Mouse (Mus musculus): ENCODE data around the gene C8g.

C8g gene

DNA sequence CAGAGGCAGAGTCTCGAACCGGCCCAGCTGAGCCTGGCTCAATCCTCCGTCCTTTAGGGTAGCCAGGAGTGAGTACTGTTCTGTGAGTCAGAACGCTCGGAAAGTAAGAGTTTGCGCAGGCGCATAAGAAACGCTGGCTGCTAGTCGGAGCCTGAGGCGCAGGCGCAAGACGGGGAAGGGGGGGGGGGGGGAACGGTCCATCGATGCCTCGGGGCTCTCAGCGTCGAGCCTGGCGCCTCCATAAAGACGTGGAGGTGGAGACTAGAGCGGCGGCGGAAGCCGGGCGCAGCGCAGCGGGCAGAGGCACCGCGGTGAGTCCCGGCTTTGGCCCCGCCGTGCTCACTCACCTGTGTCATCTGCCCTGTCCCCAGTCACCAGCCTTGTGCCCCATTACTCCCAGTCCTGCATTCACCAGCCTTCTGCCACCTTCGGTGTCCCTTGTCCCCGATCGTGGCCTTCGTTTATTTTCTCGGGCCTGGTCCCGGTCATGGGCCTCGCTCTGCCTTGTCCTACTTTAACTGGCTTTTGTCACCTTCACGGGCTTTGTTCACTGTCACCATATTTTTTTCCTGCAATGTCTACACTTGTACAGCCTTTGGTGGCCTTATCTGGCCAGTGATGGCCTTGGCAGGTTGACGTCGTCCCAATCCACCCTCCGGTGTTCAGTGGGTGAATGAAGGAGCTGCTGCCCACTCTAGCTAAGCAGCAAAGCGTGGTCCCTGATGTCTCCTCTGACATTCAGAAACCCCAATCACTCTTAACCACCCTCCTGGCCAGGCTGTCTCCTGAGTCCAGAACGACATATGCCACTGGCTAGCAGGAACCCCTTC is 728 bp downstream of the C8g start, which contains the start of gene Fbxw5:
TSS of gene Fbxw5 (plus strand) at position 175 of the 830 bp plus-strand sequence.
- no peak for DNase-seq (ENCODE audit: extremely low read depth, low read depth, low spot score)

- DNase-seq (ENCODE audit: extremely low read depth, low read depth, low spot score) = no peak
Measured at GRCm38 (mm10) chr2:25500071-25500575, 1.4 kb downstream of the C8g start.

DNA sequence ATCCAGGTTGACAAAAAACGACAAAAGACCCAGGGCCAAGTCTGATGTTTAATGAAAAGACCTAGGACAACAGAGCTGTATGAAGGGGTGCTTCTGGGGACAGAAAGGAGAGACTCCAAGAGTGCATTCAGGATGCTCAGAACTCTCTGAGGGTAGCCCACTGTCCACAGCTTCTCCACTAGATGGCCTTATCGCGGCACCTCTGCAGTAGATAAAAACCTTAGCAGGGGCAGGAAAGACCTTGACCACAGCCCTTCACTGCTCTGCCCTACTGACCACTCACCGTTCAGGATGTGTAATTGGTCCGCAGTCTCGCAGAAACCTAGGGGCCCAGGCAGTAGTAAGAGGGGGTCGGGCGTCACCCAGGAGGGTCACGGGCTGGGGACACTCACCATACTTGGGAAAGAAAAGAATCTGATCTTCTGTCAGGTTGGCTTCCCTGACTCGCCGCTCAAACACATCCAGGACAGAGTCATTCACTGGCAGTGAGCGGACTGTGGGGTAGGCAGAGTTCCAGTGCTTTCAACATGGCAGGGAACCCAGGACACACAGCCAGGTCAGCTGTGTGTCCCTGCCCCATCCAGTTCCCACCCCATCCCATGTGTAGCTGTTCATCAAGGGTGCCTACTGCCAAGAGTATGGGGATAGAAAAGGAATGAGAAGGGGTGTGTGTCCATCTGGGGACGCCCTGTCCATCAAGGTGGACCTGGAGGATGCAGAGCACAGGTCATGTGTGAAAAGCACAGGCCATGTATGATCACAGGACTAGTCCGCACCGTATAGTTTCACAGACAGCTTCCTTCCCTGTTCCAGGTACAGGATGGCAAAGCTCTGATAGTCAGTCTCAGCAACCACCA is 2.7 kb downstream of the C8g start:
- DNase-seq (ENCODE audit: extremely low read depth, low read depth, low spot score) = no peak

DNA sequence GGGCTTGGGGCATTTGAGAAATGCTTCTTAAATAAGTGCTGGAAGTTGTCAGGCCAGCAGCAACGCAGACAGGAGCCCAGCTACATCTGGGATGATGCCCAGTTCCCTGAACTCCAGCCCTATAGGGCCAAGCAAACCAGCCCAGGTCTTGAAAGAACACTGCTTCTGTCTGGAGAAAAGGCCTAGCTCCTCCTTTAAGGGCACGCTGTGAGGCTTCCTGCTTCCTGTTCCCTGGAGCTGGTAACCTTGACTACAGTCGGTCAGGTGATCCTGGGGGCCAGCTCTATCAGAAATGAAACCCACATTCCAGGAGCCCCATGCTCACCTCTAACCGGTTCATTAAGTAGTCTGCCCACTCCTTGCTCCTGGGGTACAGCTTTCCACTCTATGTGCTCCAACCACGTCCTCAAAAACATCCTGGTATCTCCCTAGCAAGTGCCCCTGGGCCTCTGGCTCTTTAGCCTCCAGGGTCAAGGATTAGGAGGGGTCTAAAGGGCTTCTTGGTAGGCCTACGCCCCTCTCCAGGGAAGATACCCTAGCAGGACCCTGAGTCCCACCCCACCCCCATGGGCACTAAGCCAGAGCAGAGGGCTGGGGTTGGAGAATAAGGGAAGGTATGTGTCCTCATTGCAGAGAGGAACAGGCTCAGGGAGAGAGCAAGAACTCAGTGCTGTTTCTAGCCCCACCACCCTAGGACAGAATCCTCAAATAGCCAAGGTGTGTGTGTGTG is 3.5 kb downstream of the C8g start:
- no peak for DNase-seq (ENCODE audit: extremely low read depth, low read depth, low spot score)

GRCm38 (mm10) chr2:25496462-25496861 is 5.1 kb downstream of the C8g start:
- no peak for DNase-seq (ENCODE audit: extremely low read depth, low read depth, low spot score)

DNA sequence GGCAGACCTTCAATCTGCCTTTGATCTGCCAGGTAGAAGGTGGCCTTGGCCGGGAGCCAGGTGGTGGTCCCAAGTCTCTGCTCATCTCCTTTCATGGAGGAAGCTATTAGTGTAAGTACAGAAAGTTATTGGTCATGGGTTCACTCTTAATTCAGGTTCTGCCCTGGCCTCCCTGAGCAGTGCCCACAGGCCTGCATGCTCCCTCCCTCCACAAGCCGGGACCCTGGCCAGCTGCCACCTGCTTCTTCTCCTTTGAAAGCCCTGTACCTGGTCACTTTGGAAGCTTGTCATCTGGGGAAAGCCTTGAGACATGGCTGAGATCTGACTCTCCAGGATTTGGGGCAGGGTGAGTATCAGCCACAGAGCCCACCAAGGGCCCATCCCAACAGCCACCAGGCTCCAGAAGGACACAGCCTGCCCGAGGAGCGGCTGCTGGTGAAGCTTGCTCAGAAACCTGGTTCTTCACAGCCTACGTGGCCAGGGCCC is 8.0 kb downstream of the C8g start, which contains the start of gene Lcn12:
TSS of gene Lcn12 (minus strand) at position 436 of the 486 bp plus-strand sequence.
- DNase-seq (ENCODE audit: extremely low read depth, low read depth, low spot score) = no peak

DNA sequence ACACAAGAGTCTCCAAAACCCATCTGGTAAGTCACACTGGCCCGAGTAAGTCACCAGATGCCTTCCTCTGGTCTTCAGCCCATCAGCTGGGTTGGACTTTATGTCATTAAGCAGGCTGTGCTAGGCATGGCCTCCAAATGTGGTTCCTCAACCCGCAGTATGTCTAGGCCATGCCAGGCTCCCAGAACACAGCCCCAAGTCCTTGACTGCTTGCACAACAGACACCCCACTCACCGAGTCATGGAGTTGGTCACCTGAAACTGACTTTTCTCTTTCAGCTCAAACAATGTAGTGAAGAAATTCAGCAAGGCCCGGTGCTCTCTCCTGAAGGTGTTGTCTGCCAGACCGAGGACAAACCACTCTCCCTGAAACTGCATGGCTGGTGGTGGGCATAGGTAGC is 8.5 kb downstream of the C8g start:
- DNase-seq (ENCODE audit: extremely low read depth, low read depth, low spot score) = no peak

- no peak for DNase-seq (ENCODE audit: extremely low read depth, low read depth, low spot score)
Measured at GRCm38 (mm10) chr2:25488671-25489068, 12.8 kb downstream of the C8g start.

GRCm38 (mm10) chr2:25487965-25488670 is 13.4 kb downstream of the C8g start:
- no peak for DNase-seq (ENCODE audit: extremely low read depth, low read depth, low spot score)

DNA sequence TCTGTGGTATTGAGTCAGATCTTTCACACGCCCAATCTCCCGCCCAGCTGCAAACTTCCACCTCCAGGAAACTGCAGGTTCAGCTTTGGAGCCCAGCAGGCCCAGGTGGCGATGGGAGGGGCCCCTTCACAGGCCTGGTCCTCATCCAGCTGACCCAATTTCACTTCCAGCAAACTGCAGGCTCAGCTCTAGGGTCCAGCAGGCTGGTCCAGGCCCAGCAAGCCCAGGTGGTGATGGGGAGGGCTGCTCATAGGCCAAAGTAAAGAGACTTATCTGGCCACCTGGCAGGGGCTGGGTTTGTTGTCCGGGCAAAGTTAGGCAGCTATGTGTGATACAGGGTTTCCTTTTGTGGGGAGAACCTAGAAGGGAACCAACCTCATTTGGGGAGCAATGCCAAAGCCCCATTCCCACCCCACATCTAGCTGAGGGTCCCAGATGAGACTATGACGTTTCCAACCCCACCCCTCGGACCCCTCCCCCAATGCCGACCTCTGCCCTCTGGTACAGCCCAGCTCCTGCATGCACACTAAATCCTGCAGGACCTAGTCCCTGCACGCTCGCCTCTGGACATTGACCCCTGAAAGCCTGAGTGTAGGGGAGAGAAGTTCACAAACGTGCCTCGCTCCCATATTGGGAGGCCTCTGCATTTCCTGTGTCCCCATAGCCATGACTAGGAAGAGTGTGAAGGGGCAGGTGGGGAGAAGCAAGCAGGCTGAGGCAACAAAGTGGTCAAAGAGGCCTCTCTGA is 16.4 kb downstream of the C8g start:
- no peak for DNase-seq (ENCODE audit: extremely low read depth, low read depth, low spot score)

DNA sequence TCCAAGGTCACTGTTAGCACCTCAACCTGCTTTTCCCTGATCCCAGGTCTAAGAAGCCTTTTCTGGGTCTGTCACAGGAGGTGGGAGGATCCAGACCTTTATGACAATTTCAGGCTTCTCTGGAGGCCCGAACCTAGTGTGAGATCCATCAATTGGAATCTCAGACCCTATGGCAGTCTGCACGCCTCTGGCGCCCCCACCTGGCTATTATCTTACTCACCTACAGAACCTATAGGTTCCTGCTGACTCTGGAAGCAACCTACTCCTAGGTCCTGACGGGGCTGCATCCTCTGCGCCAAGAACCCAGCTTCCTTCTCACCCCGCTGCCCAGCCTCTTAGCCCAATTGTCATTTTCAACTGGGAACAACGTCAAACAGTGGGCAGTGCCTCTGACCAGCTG is 18.6 kb downstream of the C8g start:
- no peak for DNase-seq (ENCODE audit: extremely low read depth, low read depth, low spot score)

- DNase-seq (ENCODE audit: extremely low read depth, low read depth, low spot score) = no peak
Measured at GRCm38 (mm10) chr2:25480541-25480940, 21.0 kb downstream of the C8g start.

DNA sequence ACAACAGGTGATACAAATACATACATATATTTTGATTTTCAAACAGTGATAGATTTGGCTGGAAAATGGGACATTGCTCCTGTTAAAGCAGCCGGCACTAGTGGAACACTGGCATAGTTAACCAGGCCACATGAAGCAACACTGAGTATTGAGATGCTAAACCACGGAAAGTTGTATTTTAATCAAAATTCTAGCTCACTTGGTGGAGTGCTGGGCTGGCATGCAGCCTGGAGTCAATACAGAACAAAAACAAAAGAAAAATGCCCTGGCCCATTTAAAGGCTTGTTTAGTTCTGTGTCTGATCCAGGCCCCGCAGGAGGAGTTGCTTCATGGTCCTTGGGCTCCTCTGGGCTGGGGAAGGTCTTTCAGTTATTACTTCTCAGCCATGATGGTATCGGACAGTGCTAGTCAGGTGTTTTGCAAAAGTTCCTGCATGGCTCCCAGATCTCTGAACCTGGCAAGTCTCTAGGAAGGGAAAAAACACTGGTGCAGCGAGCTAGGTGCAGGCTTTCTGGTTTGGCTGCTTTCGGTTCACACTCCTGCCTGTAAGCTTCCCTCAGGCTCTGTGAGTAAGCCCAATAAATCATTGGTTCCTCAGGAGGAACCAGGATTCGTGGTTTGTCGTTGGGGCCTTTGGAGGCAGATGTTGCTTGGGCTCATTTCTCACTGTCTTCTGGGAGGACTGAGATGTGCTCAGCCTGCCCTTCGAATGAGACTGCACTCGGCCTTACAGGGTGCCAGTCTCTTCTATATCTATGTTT is 21.8 kb downstream of the C8g start:
- peak; percentile 68 for DNase-seq (ENCODE audit: extremely low read depth, low read depth, low spot score)

DNA sequence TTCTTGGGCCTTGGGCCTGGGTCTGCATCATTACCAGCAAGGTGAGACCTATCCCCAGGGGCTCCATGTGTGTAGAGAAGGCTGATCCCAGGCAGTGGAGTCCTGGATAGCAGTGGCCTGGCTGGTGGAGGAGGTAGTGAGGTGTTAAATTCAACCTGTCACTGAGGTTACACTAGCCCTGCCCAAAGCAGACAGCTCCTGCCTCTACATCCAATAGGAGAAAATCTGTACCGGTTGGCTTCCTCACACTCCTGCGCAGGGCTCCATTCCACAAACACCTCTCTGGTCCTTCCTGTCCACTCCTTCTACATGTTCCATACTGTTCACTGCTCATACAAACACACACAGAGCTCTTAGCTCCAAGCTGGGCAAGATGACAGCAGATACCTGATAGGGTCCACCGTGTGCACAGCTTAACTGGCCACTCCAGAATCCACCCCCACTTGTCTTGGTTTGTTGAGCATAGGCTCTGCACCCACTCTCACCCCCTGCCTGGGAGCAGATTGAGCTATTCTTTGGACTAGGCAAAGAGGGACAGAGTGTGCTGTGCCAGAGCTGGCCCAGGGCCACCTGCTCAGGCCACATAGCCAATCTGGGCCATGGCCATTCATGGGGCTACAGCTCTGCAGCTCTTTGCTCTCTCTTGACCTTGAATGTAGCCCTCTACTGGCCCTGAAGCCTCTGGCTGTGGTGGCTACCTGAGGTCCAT is 23.4 kb downstream of the C8g start:
- no peak for DNase-seq (ENCODE audit: extremely low read depth, low read depth, low spot score)

DNA sequence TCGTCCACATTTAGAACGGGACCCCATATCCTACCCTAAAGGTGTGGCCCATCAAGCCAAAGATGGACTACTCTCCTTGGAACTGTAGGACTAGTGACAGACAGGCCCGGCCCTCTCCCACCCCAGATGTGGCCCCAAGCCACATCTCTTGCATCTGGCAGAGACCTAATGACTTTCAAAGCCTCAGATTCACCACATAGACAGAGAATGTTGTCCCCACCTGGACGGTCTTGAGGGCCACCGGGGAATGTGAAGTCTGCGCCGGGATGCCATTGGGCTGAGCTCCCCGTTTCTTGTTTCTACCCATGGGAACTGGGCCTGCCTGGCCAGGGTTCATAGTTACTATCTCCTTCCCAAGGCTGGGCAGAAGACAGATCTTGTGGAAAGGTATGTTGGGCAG is 24.0 kb downstream of the C8g start:
- no peak for DNase-seq (ENCODE audit: extremely low read depth, low read depth, low spot score)

DNA sequence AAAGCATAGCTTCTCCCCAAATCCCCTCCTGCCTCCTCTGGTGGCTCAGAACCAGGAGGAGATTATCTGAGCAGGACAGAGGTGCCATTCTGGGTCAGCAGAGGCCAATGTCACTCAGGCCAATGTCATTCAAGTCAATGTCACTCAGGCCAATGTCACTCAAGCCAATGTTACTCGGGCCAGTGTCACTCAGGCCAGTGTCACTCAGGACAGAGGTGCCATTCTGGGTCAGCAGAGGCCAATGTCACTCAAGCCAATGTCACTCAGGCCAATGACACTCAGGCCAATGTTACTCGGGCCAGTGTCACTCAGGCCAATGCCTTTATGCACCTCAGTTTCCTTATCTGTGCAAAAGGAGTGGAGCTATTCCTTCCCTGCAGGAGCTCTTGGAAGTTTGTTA is 29.0 kb downstream of the C8g start:
- DNase-seq (ENCODE audit: extremely low read depth, low read depth, low spot score) = no peak

- no peak for DNase-seq (ENCODE audit: extremely low read depth, low read depth, low spot score)
Measured at GRCm38 (mm10) chr2:25469969-25470368, 31.6 kb downstream of the C8g start, which contains the start of gene Ptgds. Gene Ptgds (minus strand): TSS chr2:25470046.
